Mouse (Mus musculus): ENCODE measurements around the gene Btla. TPM values are rescaled to one million over a fixed set of nuclear protein-coding genes. Genes with fewer than 3 reads are reported as not detected.

Btla gene
- polyA plus RNA-seq, 2 experiments from 2014 or later: 64.3 to 64.7 TPM

DNA sequence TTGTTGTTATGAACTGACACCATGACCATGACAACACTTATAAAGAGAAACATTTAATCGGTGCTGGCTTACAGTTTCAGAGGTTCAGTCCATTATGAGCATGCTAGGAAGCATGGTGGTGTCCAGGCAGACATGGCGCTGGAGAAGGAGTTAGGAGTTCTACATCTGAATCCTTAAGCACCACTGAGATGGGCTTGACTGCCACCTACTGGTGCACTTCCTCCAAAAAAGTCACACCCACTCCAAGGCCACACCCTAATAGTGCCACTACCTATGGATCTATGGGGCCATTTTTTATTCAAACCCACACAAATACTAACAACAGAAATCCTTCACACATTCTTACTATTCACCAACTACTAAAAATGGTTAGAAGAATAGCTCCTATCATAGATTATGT, 35.5 kb downstream of the Btla start:
- ATAC-seq: peak; percentile 71

- ATAC-seq: peak; percentile 48
Measured at GRCm38 (mm10) chr16:45261321-45261720, 37.2 kb downstream of the Btla start.

DNA sequence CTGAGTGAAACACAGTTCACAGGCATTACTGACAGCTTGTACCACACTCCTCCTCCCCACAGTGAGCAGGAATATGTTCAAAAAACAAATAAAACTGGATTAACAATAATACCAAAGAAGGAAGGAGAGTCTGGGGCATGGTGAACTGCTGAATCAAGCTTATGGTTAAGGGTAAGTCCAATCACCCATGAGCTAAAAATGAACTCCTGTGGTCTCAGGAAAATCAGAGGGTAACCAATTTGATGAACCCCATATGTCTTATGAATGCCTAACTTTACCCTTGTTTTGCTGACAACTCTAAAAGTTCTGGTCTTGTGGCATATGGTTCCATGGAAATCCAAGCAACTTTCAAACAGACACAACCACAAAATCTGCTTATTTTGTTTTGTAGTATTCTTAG, 37.9 kb downstream of the Btla start:
- ATAC-seq: no peak

GRCm38 (mm10) chr16:45269886-45270285, 45.8 kb downstream of the Btla start:
- no peak for ATAC-seq

DNA sequence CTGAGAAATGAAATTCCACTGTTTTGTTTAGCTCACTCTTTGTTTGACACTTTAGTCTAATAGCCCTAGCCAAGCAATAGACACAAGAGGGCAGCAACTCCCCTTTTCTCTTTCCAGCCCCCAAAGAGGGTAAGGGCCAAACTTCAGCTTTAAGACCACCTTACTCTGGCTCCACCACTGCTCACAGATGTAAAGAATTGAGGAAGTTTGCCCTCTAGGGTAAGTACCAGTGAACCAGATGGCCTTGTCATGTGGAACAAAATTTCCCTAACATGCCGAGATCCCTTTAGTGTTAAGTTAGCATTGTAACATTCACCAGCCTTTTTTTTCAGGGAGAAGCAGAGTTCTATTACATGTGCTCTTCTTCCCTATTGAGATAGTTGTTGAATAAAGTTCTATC, 59.0 kb downstream of the Btla start:
- peak; percentile 41 for ATAC-seq

DNA sequence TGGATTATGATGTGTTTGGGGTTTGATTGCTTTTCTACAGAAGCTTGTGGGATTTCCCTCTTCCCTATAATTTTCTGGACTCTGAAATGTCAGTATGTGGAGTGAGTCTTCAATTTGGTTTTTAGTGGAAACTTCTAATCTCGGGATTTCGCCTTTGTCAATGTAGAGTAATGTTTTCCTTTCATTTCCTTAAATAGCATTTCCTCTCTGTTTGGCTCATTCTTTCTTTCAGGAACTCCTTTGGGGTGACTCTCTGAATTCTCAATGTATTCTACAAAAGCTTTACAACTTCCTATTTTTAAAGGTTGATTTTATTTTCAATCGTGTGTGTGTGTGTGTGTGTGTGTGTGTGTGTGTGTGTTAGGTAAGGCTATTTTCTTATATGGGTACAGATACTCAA, 73.7 kb downstream of the Btla start:
- ATAC-seq: no peak

Other genes with a start within 250 kb of the Btla start
- 1 to 10 TPM; 1.4 to 3.5 TPM for gene Ccdc80, start 130.9 kb upstream of the Btla start, polyA plus RNA-seq (2017; shearing (Covaris generic))
- 10 to 100 TPM; 38.6 TPM for gene Slc35a5, start 65.6 kb upstream of the Btla start, polyA plus RNA-seq (2017; shearing (Covaris generic))
- 10 to 100 TPM; 11.8 to 17.9 TPM for gene Atg3, start 65.5 kb upstream of the Btla start, polyA plus RNA-seq (2017; shearing (Covaris generic))
- gene Cd200, start 184.7 kb downstream of the Btla start, polyA plus RNA-seq (2017; shearing (Covaris generic)): 100 to 1,000 TPM; 163 to 168 TPM